Mouse (Mus musculus): ENCODE results near the gene Klhl6. TPM values are rescaled to one million over a fixed set of nuclear protein-coding genes. Genes with fewer than 3 reads are reported as not detected.

Gene Klhl6
- total and polyA plus RNA-seq, 2 experiments from 2014 or later = 2.4 to 2.7 TPM

- Histone ChIP-seq H3K27me3 (ENCODE audit: insufficient read depth, low read length) (no peaks in the 10 kb centered on the region), H3K27ac (no peak overlapping the region), H3K4me3 (ENCODE audit: low read length) (no peak overlapping the region), H3K4me1 (ENCODE audit: insufficient read depth, low read length) (no peaks in the 10 kb centered on the region), H3K36me3 (ENCODE audit: insufficient read depth, low read length) (no peaks in the 10 kb centered on the region), H3K9ac (replicated peaks; ENCODE audit: low read length) (no peak overlapping the region), H3K4me2 (ENCODE audit: low read depth, low read length) (no peak overlapping the region), H3K9me3 (ENCODE audit: low read length) (no peaks in the 10 kb centered on the region)
- no peak for ATAC-seq
- WGBS = 88% methylated on average over 4 of the region's 4 CpGs
- DNase-seq (ENCODE audit: low spot score) = no peak
- TF ChIP-seq CTCF (IDR thresholded peaks at IDR 0.05; ENCODE audit: low read depth) = no peak
Observed at GRCm38 (mm10) chr16:19983559-19983958, 722 bp upstream of the Klhl6 start.

GRCm38 (mm10) chr16:19981684-19982083 lies 1.2 kb downstream of the Klhl6 start:
- Histone ChIP-seq H3K27ac (no peak overlapping the region), H3K4me1 (ENCODE audit: insufficient read depth, low read length) (no peaks in the 10 kb centered on the region), H3K4me3 (ENCODE audit: low read length) (no peak overlapping the region), H3K4me2 (ENCODE audit: low read depth, low read length) (no peak overlapping the region), H3K9me3 (ENCODE audit: low read length) (no peaks in the 10 kb centered on the region), H3K27me3 (ENCODE audit: insufficient read depth, low read length) (no peaks in the 10 kb centered on the region), H3K9ac (replicated peaks; ENCODE audit: low read length) (no peak overlapping the region), H3K36me3 (ENCODE audit: insufficient read depth, low read length) (no peaks in the 10 kb centered on the region)
- DNase-seq (ENCODE audit: low spot score) (no peak), ATAC-seq (no peak)
- WGBS = 91% methylated on average over 2 of the region's 2 CpGs
- no peak for TF ChIP-seq CTCF (IDR thresholded peaks at IDR 0.05; ENCODE audit: low read depth)

- Histone ChIP-seq H3K4me3 (ENCODE audit: low read length) (no peak overlapping the region), H3K27me3 (ENCODE audit: insufficient read depth, low read length) (no peaks in the 10 kb centered on the region), H3K9ac (replicated peaks; ENCODE audit: low read length) (no peak overlapping the region), H3K4me2 (ENCODE audit: low read depth, low read length) (no peak overlapping the region), H3K27ac (no peak overlapping the region), H3K36me3 (ENCODE audit: insufficient read depth, low read length) (no peaks in the 10 kb centered on the region), H3K9me3 (ENCODE audit: low read length) (no peaks in the 10 kb centered on the region), H3K4me1 (ENCODE audit: insufficient read depth, low read length) (no peaks in the 10 kb centered on the region)
- DNase-seq (ENCODE audit: low spot score) (no peak), ATAC-seq (no peak)
- 92% methylated on average over 3 of the region's 3 CpGs for WGBS
- TF ChIP-seq CTCF (IDR thresholded peaks at IDR 0.05; ENCODE audit: low read depth) = no peak
Observed at GRCm38 (mm10) chr16:19981006-19981405, 1.8 kb downstream of the Klhl6 start.

- no peaks in the 10 kb centered on the region for H3K36me3 ChIP-seq (ENCODE audit: insufficient read depth, low read length)
- no peak for ATAC-seq
- TF ChIP-seq CTCF (IDR thresholded peaks at IDR 0.05; ENCODE audit: low read depth) = no peak
- DNase-seq (ENCODE audit: low spot score) = no peak
- H3K27ac ChIP-seq = no peak overlapping the region
- 78% methylated on average over 2 of the region's 2 CpGs for WGBS
- no peak overlapping the region for H3K4me3 ChIP-seq (ENCODE audit: low read length)
- H3K4me2 ChIP-seq (ENCODE audit: low read depth, low read length) = no peak overlapping the region
- no peaks in the 10 kb centered on the region for H3K27me3 ChIP-seq (ENCODE audit: insufficient read depth, low read length)
- H3K9ac ChIP-seq (replicated peaks; ENCODE audit: low read length) = no peak overlapping the region
- H3K4me1 ChIP-seq (ENCODE audit: insufficient read depth, low read length) = no peaks in the 10 kb centered on the region
- no peaks in the 10 kb centered on the region for H3K9me3 ChIP-seq (ENCODE audit: low read length)
Observed at GRCm38 (mm10) chr16:19979755-19980154, 3.1 kb downstream of the Klhl6 start.

- DNase-seq (ENCODE audit: low spot score) (no peak), ATAC-seq (no peak)
- WGBS = 72% methylated on average over 5 of the region's 5 CpGs
- H3K4me3 ChIP-seq (ENCODE audit: low read length) = no peak overlapping the region
- no peaks in the 10 kb centered on the region for H3K27me3 ChIP-seq (ENCODE audit: insufficient read depth, low read length)
- no peak for TF ChIP-seq CTCF (IDR thresholded peaks at IDR 0.05; ENCODE audit: low read depth)
- H3K9ac ChIP-seq (replicated peaks; ENCODE audit: low read length) = no peak overlapping the region
- no peak overlapping the region for H3K4me2 ChIP-seq (ENCODE audit: low read depth, low read length)
- H3K27ac ChIP-seq = no peak overlapping the region
- H3K36me3 ChIP-seq (ENCODE audit: insufficient read depth, low read length) = no peaks in the 10 kb centered on the region
- no peaks in the 10 kb centered on the region for H3K4me1 ChIP-seq (ENCODE audit: insufficient read depth, low read length)
- no peaks in the 10 kb centered on the region for H3K9me3 ChIP-seq (ENCODE audit: low read length)
Observed at GRCm38 (mm10) chr16:19977282-19977681, 5.6 kb downstream of the Klhl6 start.

GRCm38 (mm10) chr16:19976825-19977224 lies 6.0 kb downstream of the Klhl6 start:
- Histone ChIP-seq H3K9ac (replicated peaks; ENCODE audit: low read length) (no peak overlapping the region), H3K36me3 (ENCODE audit: insufficient read depth, low read length) (no peaks in the 10 kb centered on the region), H3K27ac (no peak overlapping the region), H3K9me3 (ENCODE audit: low read length) (no peaks in the 10 kb centered on the region), H3K27me3 (ENCODE audit: insufficient read depth, low read length) (no peaks in the 10 kb centered on the region), H3K4me2 (ENCODE audit: low read depth, low read length) (no peak overlapping the region), H3K4me3 (ENCODE audit: low read length) (no peak overlapping the region), H3K4me1 (ENCODE audit: insufficient read depth, low read length) (no peaks in the 10 kb centered on the region)
- DNase-seq (ENCODE audit: low spot score) (no peak), ATAC-seq (no peak)
- no peak for TF ChIP-seq CTCF (IDR thresholded peaks at IDR 0.05; ENCODE audit: low read depth)
- WGBS = 77% methylated on average over 4 of the region's 4 CpGs

- no peak overlapping the region for H3K4me3 ChIP-seq (ENCODE audit: low read length)
Observed at GRCm38 (mm10) chr16:19975432-19975831, 7.4 kb downstream of the Klhl6 start.

More at GRCm38 (mm10) chr16:19975432-19975831, 7.4 kb downstream of the Klhl6 start:
- no peak overlapping the region for H3K9ac ChIP-seq (replicated peaks; ENCODE audit: low read length)
- WGBS = 79% methylated on average over 4 of the region's 4 CpGs
- no peaks in the 10 kb centered on the region for H3K9me3 ChIP-seq (ENCODE audit: low read length)
- no peak overlapping the region for H3K27ac ChIP-seq
- H3K36me3 ChIP-seq (ENCODE audit: insufficient read depth, low read length) = no peaks in the 10 kb centered on the region
- H3K27me3 ChIP-seq (ENCODE audit: insufficient read depth, low read length) = no peaks in the 10 kb centered on the region
- no peak for TF ChIP-seq CTCF (IDR thresholded peaks at IDR 0.05; ENCODE audit: low read depth)
- ATAC-seq (no peak), DNase-seq (ENCODE audit: low spot score) (no peak)
- no peak overlapping the region for H3K4me2 ChIP-seq (ENCODE audit: low read depth, low read length)
- H3K4me1 ChIP-seq (ENCODE audit: insufficient read depth, low read length) = no peaks in the 10 kb centered on the region
